10 mouse cellular contexts compared by ENCODE assay signal in genomic region chr6:134696146-134696545, GRCm38 (mm10). TPM values are rescaled to one million over a fixed set of nuclear protein-coding genes. Genes with fewer than 3 reads are reported as not detected.
DNase-seq lines count a peak whose midpoint lies in the region; ATAC-seq lines count a peak whose summit lies in the region.
"Had no signal": no experiment of that assay in that cellular context is flagged by ENCODE, and none has a peak within 500 bp of the region (broad histone marks: within the 10 kb centered on the region; RNA-seq: fewer than 3 reads in every experiment).

No protein-coding gene starts in this region.

- peak; percentile 77 to 80 for DNase-seq in heart, adult 18-20 months
- DNase-seq in adrenal gland, postnatal 36 days, result peak; percentile 27 to 58
- peak; percentile 69 to 78 for DNase-seq in gastrocnemius, adult 8-10 months (ENCODE audit: low spot score in 2 of 2)
- no peak for DNase-seq in layer of hippocampus, postnatal 36 days
- DNase-seq in midbrain, embryonic 10.5 days (ENCODE audit: low spot score), result no peak

- H3K36me3 ChIP-seq in heart, embryonic 12.5 days, result no peaks in the 10 kb centered on the region
- no peaks in the 10 kb centered on the region for H3K36me3 ChIP-seq in limb, embryonic 13.5 days
- H3K36me3 ChIP-seq in midbrain, embryonic 10.5 days, result no peaks in the 10 kb centered on the region
- H3K36me3 ChIP-seq: hindbrain, embryonic 15.5 days; lung, embryonic 15.5 days had no signal

- ATAC-seq in heart, embryonic 12.5 days (ENCODE audit: insufficient number of reproducible peaks, low FRiP score), result no peak
- peak; percentile 89 for ATAC-seq in limb, embryonic 13.5 days (ENCODE audit: low FRiP score, low read depth)
- no peak for ATAC-seq in granulocyte monocyte progenitor cell, adult 5-6 weeks (replicated peaks; ENCODE audit: poor library complexity, severe bottlenecking)

- no peaks in the 10 kb centered on the region for H3K9me3 ChIP-seq in heart, embryonic 12.5 days (replicated peaks)
- no peaks in the 10 kb centered on the region for H3K9me3 ChIP-seq in limb, embryonic 13.5 days
- H3K9me3 ChIP-seq in midbrain, embryonic 10.5 days (replicated peaks), result no peaks in the 10 kb centered on the region
- H3K9me3 ChIP-seq: hindbrain, embryonic 15.5 days; lung, embryonic 15.5 days had no signal

- no peak overlapping the region for H3K4me2 ChIP-seq in heart, embryonic 12.5 days
- H3K4me2 ChIP-seq in limb, embryonic 13.5 days (replicated peaks), result no peak overlapping the region
- H3K4me2 ChIP-seq: hindbrain, embryonic 15.5 days; lung, embryonic 15.5 days had no signal

- H3K4me3 ChIP-seq in heart, embryonic 12.5 days, result no peak overlapping the region
- H3K4me3 ChIP-seq in limb, embryonic 13.5 days, result no peak overlapping the region
- no peak overlapping the region for H3K4me3 ChIP-seq in midbrain, embryonic 10.5 days
- H3K4me3 ChIP-seq: hindbrain, embryonic 15.5 days; lung, embryonic 15.5 days had no signal

- H3K4me1 ChIP-seq in heart, embryonic 12.5 days (replicated peaks), result 0 out of 2 replicates have a peak, but pooled peaks cover 15% of the 10 kb centered on the region
- peaks cover 20% of the 10 kb centered on the region; the same call in 1 of the 2 replicates for H3K4me1 ChIP-seq in limb, embryonic 13.5 days
- no peaks in the 10 kb centered on the region for H3K4me1 ChIP-seq in midbrain, embryonic 10.5 days
- H3K4me1 ChIP-seq: hindbrain, embryonic 15.5 days had no signal

- no peak overlapping the region for H3K27ac ChIP-seq in heart, embryonic 12.5 days (ENCODE audit: poor library complexity, severe bottlenecking)
- peak overlapping the region; percentile 16; the same call in 1 of the 2 replicates for H3K27ac ChIP-seq in limb, embryonic 13.5 days
- no peak overlapping the region for H3K27ac ChIP-seq in midbrain, embryonic 10.5 days (replicated peaks)
- H3K27ac ChIP-seq: hindbrain, embryonic 15.5 days; lung, embryonic 15.5 days had no signal

- no peak overlapping the region for H3K9ac ChIP-seq in heart, embryonic 12.5 days
- no peak overlapping the region for H3K9ac ChIP-seq in limb, embryonic 13.5 days
- H3K9ac ChIP-seq: hindbrain, embryonic 15.5 days; lung, embryonic 15.5 days had no signal

- no peaks in the 10 kb centered on the region for H3K27me3 ChIP-seq in heart, embryonic 12.5 days (replicated peaks)
- no peaks in the 10 kb centered on the region for H3K27me3 ChIP-seq in limb, embryonic 13.5 days
- H3K27me3 ChIP-seq in midbrain, embryonic 10.5 days (ENCODE audit: low read depth, poor library complexity, severe bottlenecking), result no peaks in the 10 kb centered on the region
- H3K27me3 ChIP-seq: hindbrain, embryonic 15.5 days; lung, embryonic 15.5 days had no signal

- 75% methylated on average over 4 of the region's 4 CpGs for whole genome bisulfite sequencing in heart, embryonic 12.5 days
- 26% methylated on average over 4 of the region's 4 CpGs for WGBS in limb, embryonic 13.5 days
- 80% methylated on average over 4 of the region's 4 CpGs for WGBS in midbrain, embryonic 10.5 days

RNA-seq across cellular contexts. Expression of gene Borcs5, which starts 56.8 kb away (rescaled TPM):
- 10 to 100 TPM; 11.4 to 12.2 TPM for total RNA-seq in heart, adult 18-20 months (2021)
- 14.7 and 14.8 TPM in 2 replicates for polyA plus RNA-seq in heart, embryonic 12.5 days (2016; fragmentation: Nextera tagmentation; extraction: Ambion mirVana)
- 10 to 100 TPM; 13.7 to 15.4 TPM for total RNA-seq in adrenal gland, postnatal 36 days (2021)
- total RNA-seq in gastrocnemius, adult 8-10 months (2022), result 10 to 100 TPM; 16.8 to 18.8 (median 17.4) TPM
- polyA plus RNA-seq in limb, embryonic 13.5 days (2015; fragmentation: Nextera tagmentation; extraction: Ambion mirVana), result 20.6 and 21.5 TPM in 2 replicates
- 10 to 100 TPM; 37.2 to 40.1 TPM for total RNA-seq in layer of hippocampus, postnatal 36 days (2021)
- polyA plus RNA-seq in midbrain, embryonic 10.5 days (2016; fragmentation: Nextera tagmentation; extraction: Ambion mirVana), result 20.3 and 23.6 TPM in 2 replicates
- 13.5 and 19.0 TPM in 2 replicates for total RNA-seq in granulocyte monocyte progenitor cell, adult 5-6 weeks (2014; fragmentation: Nextera tagmentation)
- total RNA-seq in granulocyte monocyte progenitor cell, adult 5-6 weeks (2017), result 5.8 and 6.4 TPM in 2 replicates

Comparison
In these comparisons a context has a peak if more than half of its experiments do, and no peak if none do; other contexts are left out.
1. DNase-seq: peak in heart, adult 18-20 months (2 of 2), adrenal gland, postnatal 36 days (2 of 2) and gastrocnemius, adult 8-10 months (2 of 2); none in layer of hippocampus, postnatal 36 days (0 of 2) and midbrain, embryonic 10.5 days (single experiment).